Mouse (Mus musculus) activated CD4-positive, CD25-positive, alpha-beta regulatory T cell, adult 9 weeks (primary cell): ENCODE data around the gene Maneal. TPM values are rescaled to one million over a fixed set of nuclear protein-coding genes. Genes with fewer than 3 reads are reported as not detected.

Experiments
- polyA plus RNA-seq: library from polyadenylated mRNA; unstranded; fragments of 100-300 nt; shearing (Covaris generic); gene quantifications from one replicate; pipeline ENCODE4 v1.2.1, GENCODE M21; 2017

Maneal gene
- polyA plus RNA-seq: 0.20 TPM

GRCm38 (mm10) chr4:124861283-124862188 lies at the start of gene Maneal:
TSS of gene Maneal (minus strand) at chr4:124862171.

GRCm38 (mm10) chr4:124880599-124880998 lies 18.6 kb upstream of the Maneal start, which contains the start of gene Epha10:
TSS of gene Epha10 (plus strand) at chr4:124880899.

GRCm38 (mm10) chr4:124850933-124851658 lies 10.9 kb downstream of the Maneal start, which contains the start of gene 1110065P20Rik:
TSS of gene 1110065P20Rik (minus strand) at chr4:124851196.

GRCm38 (mm10) chr4:124850261-124850913 lies 11.6 kb downstream of the Maneal start, which contains the start of gene Yrdc:
TSS of gene Yrdc (plus strand) at chr4:124850679.

Other genes with a start within 250 kb of the Maneal start
- not detected for gene Pou3f1, start 205.4 kb downstream of the Maneal start, polyA plus RNA-seq
- 79.6 TPM for gene Utp11, start 168.6 kb downstream of the Maneal start, polyA plus RNA-seq
- 1.4 TPM for gene Fhl3, start 161.5 kb downstream of the Maneal start, polyA plus RNA-seq
- 134 TPM for gene Sf3a3, start 147.4 kb downstream of the Maneal start, polyA plus RNA-seq
- 153 TPM for gene Inpp5b, start 120.3 kb downstream of the Maneal start, polyA plus RNA-seq
- 20.6 TPM for gene Mtf1, start 60.1 kb downstream of the Maneal start, polyA plus RNA-seq
- 2.5 TPM for gene Yrdc, start 11.5 kb downstream of the Maneal start, polyA plus RNA-seq
- 6.1 TPM for gene 1110065P20Rik, start 11.0 kb downstream of the Maneal start, polyA plus RNA-seq
- gene Epha10, start 18.7 kb upstream of the Maneal start, polyA plus RNA-seq: not detected
- 12.8 TPM for gene 9930104L06Rik, start 74.9 kb upstream of the Maneal start, polyA plus RNA-seq
- gene Cdca8, start 77.1 kb upstream of the Maneal start, polyA plus RNA-seq: 16.6 TPM
- not detected for gene Rspo1, start 124.3 kb upstream of the Maneal start, polyA plus RNA-seq
- gene Gnl2, start 154.4 kb upstream of the Maneal start, polyA plus RNA-seq: 94.5 TPM
- gene Dnali1, start 203.5 kb upstream of the Maneal start, polyA plus RNA-seq: not detected
- 13.9 TPM for gene Snip1, start 204.5 kb upstream of the Maneal start, polyA plus RNA-seq
- gene Meaf6, start 223.0 kb upstream of the Maneal start, polyA plus RNA-seq: 66.8 TPM